21 mouse cellular contexts compared by ENCODE assay signal in genomic region chr3:105466538-105466937, GRCm38 (mm10). TPM values are rescaled to one million over a fixed set of nuclear protein-coding genes. Genes with fewer than 3 reads are reported as not detected.
DNase-seq lines count a peak whose midpoint lies in the region; ATAC-seq and TF ChIP-seq lines count a peak whose summit lies in the region.
"Had no signal": no experiment of that assay in that cellular context is flagged by ENCODE, and none has a peak within 500 bp of the region (broad histone marks: within the 10 kb centered on the region; RNA-seq: fewer than 3 reads in every experiment).

No protein-coding gene starts in this region.

- intact Hi-C loops in left cerebral cortex, adult 2 months (cut with DNase I) = no loop called here
- intact Hi-C loops in left cerebral cortex, postnatal 36 days (cut with DNase I) = no loop called here

- DNase-seq in frontal cortex, adult 2 months (ENCODE audit: extremely low spot score in 1 of 2, low spot score in 1 of 2) = no peak
- no peak for DNase-seq in left cerebral cortex, adult 2 months (ENCODE audit: extremely low spot score in 1 of 2, low spot score in 2 of 2)
- no peak for DNase-seq in left cerebral cortex, postnatal 36 days (ENCODE audit: low spot score in 2 of 2)
- DNase-seq: adrenal gland, adult 2 months; adrenal gland, postnatal 10 days; adrenal gland, postnatal 25 days; cerebellum, adult 11 months; cerebellum, adult 9-10 months; cerebellum, postnatal 10 days; cerebellum, postnatal 25 days had no signal

- TF ChIP-seq CTCF in left cerebral cortex, adult 2 months (IDR thresholded peaks at IDR 0.05) = no peak
- no peak for TF ChIP-seq CTCF in olfactory bulb, adult 2 months (IDR thresholded peaks at IDR 0.05; ENCODE audit: insufficient read depth, low read depth, low read length)

- peak; percentile 67 for ATAC-seq in frontal cortex, adult (ENCODE audit: low TSS enrichment)
- no peak for ATAC-seq in megakaryocyte progenitor cell, adult 5-6 weeks (replicated peaks; ENCODE audit: poor library complexity)
- ATAC-seq: forebrain, embryonic 14.5 days; forebrain, embryonic 16.5 days had no signal

- TF ChIP-seq POLR2A in olfactory bulb, adult 2 months (IDR thresholded peaks at IDR 0.05; ENCODE audit: insufficient read depth, low read depth, low read length) = no peak

- H3K27ac ChIP-seq in left cerebral cortex, adult 2 months = peak overlapping the region; percentile 7; the same call in 1 of the 2 replicates
- H3K27ac ChIP-seq in olfactory bulb, adult 2 months (ENCODE audit: insufficient read depth, low read depth, low read length) = 0 out of 2 replicates have a peak overlapping the region, but pooled peaks have one; percentile 11
- H3K27ac ChIP-seq: embryonic facial prominence, embryonic 13.5 days; embryonic facial prominence, embryonic 15.5 days; forebrain, embryonic 10.5 days; forebrain, embryonic 12.5 days had no signal

- H3K4me3 ChIP-seq in left cerebral cortex, adult 2 months = no peak overlapping the region
- no peak overlapping the region for H3K4me3 ChIP-seq in olfactory bulb, adult 2 months (ENCODE audit: insufficient read depth, low read depth, low read length)
- H3K4me3 ChIP-seq: embryonic facial prominence, embryonic 13.5 days; embryonic facial prominence, embryonic 15.5 days; erythroblast, embryonic 14.5 days; forebrain, embryonic 10.5 days; forebrain, embryonic 12.5 days had no signal

- H3K4me1 ChIP-seq in olfactory bulb, adult 2 months (ENCODE audit: control insufficient read depth, insufficient read depth, low read length) = peaks cover 27% of the 10 kb centered on the region
- H3K4me1 ChIP-seq: embryonic facial prominence, embryonic 13.5 days; embryonic facial prominence, embryonic 15.5 days; forebrain, embryonic 10.5 days; forebrain, embryonic 12.5 days had no signal

- WGBS in olfactory bulb, adult 2 months = 36% methylated on average over 8 of the region's 8 CpGs

RNA-seq across cellular contexts. Expression of gene Kcnd3, which starts 14.4 kb away (rescaled TPM):
- 39.8 and 42.6 TPM in 2 replicates for polyA plus RNA-seq in frontal cortex, adult 2 months (2012; rRNA removed)
- total RNA-seq in left cerebral cortex, adult 2 months (2021) = 10 to 100 TPM; 60.0 to 62.0 TPM
- 10 to 100 TPM; 40.5 to 63.4 TPM for total RNA-seq in left cerebral cortex, postnatal 36 days (2021)
- polyA plus RNA-seq in olfactory bulb, adult 2 months (2012; ENCODE audit: insufficient read depth, insufficient read length, low replicate concordance, missing spikeins) = 42.2 TPM in 1 of 2 replicates, not detected in the other
- 0.05 TPM in 1 of 2 replicates, not detected in the other for total RNA-seq in megakaryocyte progenitor cell, adult 5-6 weeks (2015)
- total RNA-seq in megakaryocyte progenitor cell, adult 5-6 weeks (2017) = not detected in 2 replicates
- total RNA-seq: MEL had no signal
- polyA plus RNA-seq: erythroblast, embryonic 14.5 days had no signal

Comparison
In these comparisons a context has a peak if more than half of its experiments do, and no peak if none do; other contexts are left out.
1. RNA of gene Kcnd3, which starts 14.4 kb away (total RNA-seq): 40.5 to 63.4 TPM in left cerebral cortex, postnatal 36 days and 60.0 to 62.0 TPM in left cerebral cortex, adult 2 months; 0.05 TPM in megakaryocyte progenitor cell, adult 5-6 weeks; every median in the first group is over 10 times any median in the second.